Mouse (Mus musculus) adrenal gland, postnatal 0 days (tissue): ENCODE data around the gene Myh3. TPM values are rescaled to one million over a fixed set of nuclear protein-coding genes. Genes with fewer than 3 reads are reported as not detected.

Experiments used
- microRNA-seq: library from miRNA; unstranded; fragments of <30 nt; microRNA quantifications from one replicate; pipeline ENCODE4, GENCODE M21; 2016; ENCODE audit warnings: borderline replicate concordance; ENCODE audit not compliant: insufficient number of aligned reads
- polyA plus RNA-seq: library from polyadenylated mRNA; unstranded; fragments of >200 nt; fragmentation: Nextera tagmentation; extraction: Ambion mirVana; gene quantifications from 2 replicates; pipeline ENCODE4 v1.2.1, GENCODE M21; 2015

The Myh3 gene
- polyA plus RNA-seq: 0.32 and 6.3 TPM in 2 replicates

GRCm38 (mm10) chr11:67078000-67078399, at the start of gene Myh3:
Gene Myh3 (plus strand): TSS chr11:67078300.

GRCm38 (mm10) chr11:67052321-67052952, 25.7 kb upstream of the Myh3 start, which contains the start of the genes Adprm and Sco1:
Gene Adprm (minus strand): TSS chr11:67052594.
Gene Sco1 (plus strand): TSS chr11:67052670.

Small RNAs within 50 kb of the gene (microRNA-seq; reads per million reads assigned to microRNA genes)
- not detected for gene Mir6923

Other genes with a start within 250 kb of the Myh3 start
- 7.9 and 26.3 TPM in 2 replicates for gene Pirt, start 166.3 kb upstream of the Myh3 start, polyA plus RNA-seq
- not detected in 2 replicates for gene Tmem238l, start 121.7 kb upstream of the Myh3 start, polyA plus RNA-seq
- 2.5 and 5.0 TPM in 2 replicates for gene Tmem220, start 53.1 kb upstream of the Myh3 start, polyA plus RNA-seq
- gene Adprm, start 25.7 kb upstream of the Myh3 start, polyA plus RNA-seq: 29.0 and 37.4 TPM in 2 replicates
- 9.6 and 15.8 TPM in 2 replicates for gene Sco1, start 25.6 kb upstream of the Myh3 start, polyA plus RNA-seq
- 0.09 and 0.94 TPM in 2 replicates for gene Myh2, start 92.7 kb downstream of the Myh3 start, polyA plus RNA-seq
- 1.7 TPM in 1 of 2 replicates, not detected in the other for gene Myh1, start 121.8 kb downstream of the Myh3 start, polyA plus RNA-seq
- gene Myh4, start 159.7 kb downstream of the Myh3 start, polyA plus RNA-seq: 0.03 TPM in 1 of 2 replicates, not detected in the other
- gene Myh8, start 198.8 kb downstream of the Myh3 start, polyA plus RNA-seq: 1.9 and 13.3 TPM in 2 replicates
- gene Myh13, start 243.4 kb downstream of the Myh3 start, polyA plus RNA-seq: not detected in 2 replicates